Mouse (Mus musculus): ENCODE results near the gene Zp2. TPM values are rescaled to one million over a fixed set of nuclear protein-coding genes. Genes with fewer than 3 reads are reported as not detected.

Zp2 gene
- polyA plus RNA-seq, 1 experiment from 2014 or later = not detected

DNA sequence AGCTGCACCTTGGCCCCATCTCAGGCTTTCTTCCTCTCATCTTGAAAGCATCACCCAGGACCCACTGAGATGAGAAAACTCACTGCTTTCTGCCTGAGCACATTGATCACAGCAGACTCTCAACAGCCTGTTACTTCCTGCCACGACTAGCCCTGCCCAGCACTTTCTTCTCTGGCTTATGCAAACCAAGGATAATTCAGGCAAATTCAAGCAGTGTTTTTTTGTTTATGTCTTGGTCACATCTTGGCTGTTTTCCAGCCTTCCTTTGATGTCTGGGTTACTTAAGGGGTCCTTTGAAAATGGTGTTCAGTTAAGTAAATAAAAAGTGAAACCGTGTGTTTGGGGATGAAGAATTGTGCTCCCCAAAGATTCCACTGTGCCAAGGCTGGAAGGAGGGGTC lies 33.8 kb upstream of the Zp2 start:
- no peak overlapping the region for H3K9ac ChIP-seq (ENCODE audit: low read depth, low read length)
- H3K4me1 ChIP-seq (ENCODE audit: control insufficient read depth, insufficient read depth, low read length) = no peaks in the 10 kb centered on the region
- H3K27ac ChIP-seq (ENCODE audit: low read length) = no peak overlapping the region
- H3K4me3 ChIP-seq (ENCODE audit: low read depth, low read length) = no peak overlapping the region
- no peaks in the 10 kb centered on the region for H3K36me3 ChIP-seq (ENCODE audit: control insufficient read depth, insufficient read depth, low read length)
- H3K9me3 ChIP-seq (replicated peaks; ENCODE audit: control insufficient read depth, low read length, poor library complexity, severe bottlenecking) = no peaks in the 10 kb centered on the region
- H3K27me3 ChIP-seq (ENCODE audit: control insufficient read depth, insufficient read depth, low read depth, low read length) = no peaks in the 10 kb centered on the region
- no peak overlapping the region for H3K4me2 ChIP-seq (ENCODE audit: low read length)
- WGBS = 29% methylated on average over 2 of the region's 2 CpGs
- no peak for ATAC-seq

DNA sequence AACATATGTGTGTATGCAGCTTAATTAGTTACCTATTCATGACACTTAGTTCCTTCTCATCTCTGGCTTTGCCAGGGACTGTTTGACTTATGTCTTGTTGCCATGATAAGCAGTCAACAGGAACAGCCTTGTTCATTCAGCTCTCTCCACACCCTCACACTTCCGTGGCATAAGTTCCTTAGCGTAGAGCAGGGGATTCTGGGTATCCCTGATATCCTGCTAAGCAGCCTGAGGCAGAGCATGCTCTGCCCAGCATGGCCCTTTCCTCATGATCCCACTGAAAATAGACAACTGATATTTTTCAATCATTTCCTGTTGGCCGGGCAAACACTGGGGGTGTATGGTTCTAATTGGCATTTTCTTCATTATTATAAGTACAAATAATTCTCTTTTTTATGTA lies 32.5 kb upstream of the Zp2 start:
- no peaks in the 10 kb centered on the region for H3K27me3 ChIP-seq (ENCODE audit: control insufficient read depth, insufficient read depth, low read depth, low read length)
- H3K36me3 ChIP-seq (ENCODE audit: control insufficient read depth, insufficient read depth, low read length) = no peaks in the 10 kb centered on the region
- no peaks in the 10 kb centered on the region for H3K9me3 ChIP-seq (replicated peaks; ENCODE audit: control insufficient read depth, low read length, poor library complexity, severe bottlenecking)
- 83% methylated on average over 3 of the region's 3 CpGs for WGBS
- H3K27ac ChIP-seq (ENCODE audit: low read length) = no peak overlapping the region
- H3K4me3 ChIP-seq (ENCODE audit: low read depth, low read length) = no peak overlapping the region
- no peak for ATAC-seq
- no peaks in the 10 kb centered on the region for H3K4me1 ChIP-seq (ENCODE audit: control insufficient read depth, insufficient read depth, low read length)
- no peak overlapping the region for H3K9ac ChIP-seq (ENCODE audit: low read depth, low read length)
- no peak overlapping the region for H3K4me2 ChIP-seq (ENCODE audit: low read length)

DNA sequence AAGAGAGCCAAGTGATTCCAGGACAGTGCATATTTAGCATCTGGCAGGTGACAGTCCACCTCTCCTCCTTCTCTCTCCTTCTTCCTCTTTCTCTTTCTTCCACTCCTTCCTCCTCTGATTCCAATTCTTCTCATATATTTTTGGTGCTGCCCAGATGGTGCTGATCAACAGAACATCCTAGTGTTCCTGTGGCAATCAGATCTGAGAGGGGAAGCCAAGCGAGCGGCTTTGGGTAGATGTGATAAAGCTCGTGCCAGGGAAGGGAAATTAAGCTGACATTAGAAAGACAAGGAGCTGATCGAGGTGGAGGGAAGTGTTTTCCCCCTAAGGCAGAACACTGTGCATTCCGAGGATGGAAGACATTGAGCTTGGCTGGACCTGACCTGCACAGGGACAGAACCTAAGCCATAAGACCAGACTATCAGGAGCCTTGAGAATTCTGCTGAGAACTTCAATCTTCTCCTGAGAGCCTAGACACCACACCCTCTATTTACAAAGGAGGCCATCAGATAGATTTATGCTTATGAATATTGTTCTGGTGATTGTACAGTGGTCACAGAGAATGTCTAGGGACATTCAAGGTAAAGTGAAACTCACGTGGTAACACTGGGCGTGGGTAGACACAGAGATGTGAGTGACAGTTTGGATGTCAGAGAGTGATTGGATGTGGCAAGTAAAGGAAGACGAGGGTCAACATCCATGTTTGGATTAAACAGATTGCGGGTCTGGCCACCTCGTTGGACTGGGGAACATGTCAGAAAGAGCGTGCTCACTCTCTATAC lies 29.8 kb upstream of the Zp2 start:
- no peak overlapping the region for H3K9ac ChIP-seq (ENCODE audit: low read depth, low read length)
- no peak overlapping the region for H3K4me3 ChIP-seq (ENCODE audit: low read depth, low read length)
- H3K27ac ChIP-seq (ENCODE audit: low read length) = no peak overlapping the region
- H3K4me2 ChIP-seq (ENCODE audit: low read length) = no peak overlapping the region
- H3K27me3 ChIP-seq (ENCODE audit: control insufficient read depth, insufficient read depth, low read depth, low read length) = no peaks in the 10 kb centered on the region
- 86% methylated on average over 11 of the region's 11 CpGs for WGBS
- no peaks in the 10 kb centered on the region for H3K9me3 ChIP-seq (replicated peaks; ENCODE audit: control insufficient read depth, low read length, poor library complexity, severe bottlenecking)
- no peak for ATAC-seq
- H3K4me1 ChIP-seq (ENCODE audit: control insufficient read depth, insufficient read depth, low read length) = no peaks in the 10 kb centered on the region
- H3K36me3 ChIP-seq (ENCODE audit: control insufficient read depth, insufficient read depth, low read length) = no peaks in the 10 kb centered on the region

GRCm38 (mm10) chr7:120173603-120174244 lies 28.6 kb upstream of the Zp2 start, which contains the start of gene Anks4b:
TSS of gene Anks4b (plus strand) at chr7:120173858.
- Histone ChIP-seq H3K4me1 (ENCODE audit: control insufficient read depth, insufficient read depth, low read length) (no peaks in the 10 kb centered on the region), H3K27me3 (ENCODE audit: control insufficient read depth, insufficient read depth, low read depth, low read length) (no peaks in the 10 kb centered on the region), H3K36me3 (ENCODE audit: control insufficient read depth, insufficient read depth, low read length) (no peaks in the 10 kb centered on the region), H3K27ac (ENCODE audit: low read length) (no peak within 1 kb of the TSS), H3K9ac (ENCODE audit: low read depth, low read length) (no peak within 1 kb of the TSS), H3K9me3 (replicated peaks; ENCODE audit: control insufficient read depth, low read length, poor library complexity, severe bottlenecking) (no peaks in the 10 kb centered on the region), H3K4me2 (ENCODE audit: low read length) (no peak within 1 kb of the TSS), H3K4me3 (ENCODE audit: low read depth, low read length) (no peak within 1 kb of the TSS)
- ATAC-seq = no peak
- WGBS = 90% methylated on average over 10 of the region's 10 CpGs

DNA sequence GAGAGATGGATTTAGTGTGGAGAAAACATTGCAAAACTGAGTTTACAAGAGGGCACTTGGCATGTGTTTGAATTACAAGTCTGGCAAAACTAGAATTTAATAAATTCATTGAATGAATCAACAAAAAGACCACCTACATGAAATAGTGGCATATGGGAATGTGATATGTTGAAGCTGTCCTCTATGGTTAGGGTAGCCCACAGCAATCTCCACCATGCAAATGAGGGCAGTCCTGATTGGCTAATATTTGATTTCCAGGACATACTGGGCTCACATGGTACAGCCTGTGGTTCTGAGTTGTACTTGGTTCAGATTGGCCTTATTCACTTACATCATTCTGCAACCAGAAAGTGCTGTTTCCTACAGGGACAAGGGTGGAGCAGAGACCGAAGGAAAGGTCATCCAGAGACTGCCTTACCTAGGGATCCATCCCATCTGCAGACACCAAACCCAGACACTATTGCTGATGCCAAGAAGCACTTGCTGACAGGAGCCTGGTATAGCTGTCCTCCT lies 27.2 kb upstream of the Zp2 start:
- no peak for ATAC-seq
- WGBS = 87% methylated on average over 1 of the region's 1 CpGs
- no peak overlapping the region for H3K27ac ChIP-seq (ENCODE audit: low read length)
- H3K9ac ChIP-seq (ENCODE audit: low read depth, low read length) = no peak overlapping the region
- H3K36me3 ChIP-seq (ENCODE audit: control insufficient read depth, insufficient read depth, low read length) = no peaks in the 10 kb centered on the region
- H3K27me3 ChIP-seq (ENCODE audit: control insufficient read depth, insufficient read depth, low read depth, low read length) = no peaks in the 10 kb centered on the region
- no peak overlapping the region for H3K4me3 ChIP-seq (ENCODE audit: low read depth, low read length)
- no peaks in the 10 kb centered on the region for H3K9me3 ChIP-seq (replicated peaks; ENCODE audit: control insufficient read depth, low read length, poor library complexity, severe bottlenecking)
- H3K4me1 ChIP-seq (ENCODE audit: control insufficient read depth, insufficient read depth, low read length) = no peaks in the 10 kb centered on the region
- H3K4me2 ChIP-seq (ENCODE audit: low read length) = no peak overlapping the region

DNA sequence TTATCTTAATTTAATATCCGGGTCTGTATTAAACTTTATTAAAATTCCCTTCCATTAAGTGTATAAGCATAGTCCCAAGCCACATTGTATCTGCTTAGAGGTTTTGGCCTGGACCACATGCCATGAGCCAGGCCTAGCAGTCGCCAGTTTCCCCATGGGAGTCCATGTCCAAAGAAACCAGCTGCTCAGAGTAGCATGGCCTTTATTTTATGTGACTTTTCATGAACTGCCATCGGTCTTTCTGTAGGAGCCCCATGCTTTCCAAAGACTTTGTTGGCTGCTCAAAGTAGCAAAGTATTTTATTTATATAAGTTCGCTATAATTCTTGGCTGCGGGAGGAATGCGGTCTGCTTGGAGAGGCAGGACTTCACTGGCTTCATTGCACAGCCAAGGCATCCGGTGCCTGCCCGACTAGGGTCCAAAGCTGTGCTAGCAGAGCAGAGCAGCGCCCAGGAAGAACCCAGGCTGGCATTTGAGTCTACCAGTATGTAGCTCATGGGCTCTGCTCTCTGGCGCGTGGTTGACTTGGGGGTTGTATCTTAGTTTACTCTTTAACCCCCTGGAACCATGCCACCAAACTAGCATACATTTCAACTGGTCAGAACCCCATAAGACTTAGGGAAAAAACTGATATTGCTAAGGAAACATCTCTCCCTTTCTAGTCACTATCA lies 18.6 kb upstream of the Zp2 start:
- Histone ChIP-seq H3K4me2 (ENCODE audit: low read length) (no peak overlapping the region), H3K27ac (ENCODE audit: low read length) (no peak overlapping the region), H3K27me3 (ENCODE audit: control insufficient read depth, insufficient read depth, low read depth, low read length) (peaks cover 3% of the 10 kb centered on the region; the same call in 1 of the 2 replicates), H3K4me1 (ENCODE audit: control insufficient read depth, insufficient read depth, low read length) (no peaks in the 10 kb centered on the region), H3K9ac (ENCODE audit: low read depth, low read length) (no peak overlapping the region), H3K9me3 (replicated peaks; ENCODE audit: control insufficient read depth, low read length, poor library complexity, severe bottlenecking) (no peaks in the 10 kb centered on the region), H3K4me3 (ENCODE audit: low read depth, low read length) (no peak overlapping the region), H3K36me3 (ENCODE audit: control insufficient read depth, insufficient read depth, low read length) (no peaks in the 10 kb centered on the region)
- WGBS = 89% methylated on average over 11 of the region's 11 CpGs
- no peak for ATAC-seq

DNA sequence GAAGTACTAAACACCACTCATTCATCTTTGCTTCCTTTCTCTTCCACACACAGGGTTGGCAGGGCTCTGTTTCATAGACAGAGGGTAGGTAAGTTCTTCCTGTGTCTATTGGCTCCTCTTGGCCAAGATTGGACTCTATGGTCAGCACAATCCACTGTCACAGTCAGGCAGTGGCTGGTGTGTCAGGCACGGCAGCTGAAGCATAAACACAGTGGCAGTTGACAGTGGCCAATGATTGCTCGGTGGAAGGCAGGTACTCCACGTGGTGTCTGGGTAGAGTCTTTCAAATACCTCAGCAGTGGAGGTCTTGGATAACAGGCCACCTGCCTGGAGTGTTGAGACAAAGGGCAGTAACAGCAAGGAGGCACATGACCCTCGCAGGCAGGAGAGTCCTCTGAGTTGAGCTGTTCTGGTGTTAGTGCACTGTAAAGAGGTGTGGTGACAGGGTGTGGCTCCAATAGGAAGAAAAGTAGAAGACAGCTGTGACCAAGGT lies 13.1 kb upstream of the Zp2 start:
- 21% methylated on average over 4 of the region's 4 CpGs for WGBS
- Histone ChIP-seq H3K36me3 (ENCODE audit: control insufficient read depth, insufficient read depth, low read length) (no peaks in the 10 kb centered on the region), H3K4me2 (ENCODE audit: low read length) (no peak overlapping the region), H3K9me3 (replicated peaks; ENCODE audit: control insufficient read depth, low read length, poor library complexity, severe bottlenecking) (no peaks in the 10 kb centered on the region), H3K4me3 (ENCODE audit: low read depth, low read length) (no peak overlapping the region), H3K27ac (ENCODE audit: low read length) (no peak overlapping the region), H3K9ac (ENCODE audit: low read depth, low read length) (no peak overlapping the region), H3K27me3 (ENCODE audit: control insufficient read depth, insufficient read depth, low read depth, low read length) (peaks cover 3% of the 10 kb centered on the region; the same call in 1 of the 2 replicates), H3K4me1 (ENCODE audit: control insufficient read depth, insufficient read depth, low read length) (no peaks in the 10 kb centered on the region; the same call in 1 of the 2 replicates)
- ATAC-seq = no peak

- Histone ChIP-seq H3K27me3 (ENCODE audit: control insufficient read depth, insufficient read depth, low read depth, low read length) (peaks cover 3% of the 10 kb centered on the region; the same call in 1 of the 2 replicates), H3K27ac (ENCODE audit: low read length) (no peak overlapping the region), H3K9ac (ENCODE audit: low read depth, low read length) (no peak overlapping the region), H3K36me3 (ENCODE audit: control insufficient read depth, insufficient read depth, low read length) (no peaks in the 10 kb centered on the region), H3K4me3 (ENCODE audit: low read depth, low read length) (no peak overlapping the region), H3K9me3 (replicated peaks; ENCODE audit: control insufficient read depth, low read length, poor library complexity, severe bottlenecking) (no peaks in the 10 kb centered on the region), H3K4me1 (ENCODE audit: control insufficient read depth, insufficient read depth, low read length) (no peaks in the 10 kb centered on the region; the same call in 1 of the 2 replicates), H3K4me2 (ENCODE audit: low read length) (no peak overlapping the region)
- ATAC-seq = peak; percentile 58; the same call in 1 of the 2 replicates
- WGBS = 21% methylated on average over 5 of the region's 5 CpGs
These were observed 12.5 kb upstream of the Zp2 start for GRCm38 (mm10) chr7:120157575-120158061.
